Mouse (Mus musculus) G1E (cell line): Measurements from ENCODE around the gene Ralgapa2. TPM values are rescaled to one million over a fixed set of nuclear protein-coding genes. Genes with fewer than 3 reads are reported as not detected.
"Not testable (repeated sequence)": the region's sequence is repeated elsewhere in the genome, so short reads cannot be mapped to it uniquely, and the experiment has no call there.

Source experiments
- ATAC-seq: 2 replicates; pipeline ENCODE4 v1.8.0; 2016; ENCODE audit warnings: mild to moderate bottlenecking; ENCODE audit not compliant: insufficient number of reproducible peaks, poor library complexity, low FRiP score, severe bottlenecking; ENCODE audit errors: extremely low read depth
- DNase-seq: peaks from one replicate; pipeline ENCODE4 v3.0.0; 2012; ENCODE audit warnings: low spot score
- H3K27me3 ChIP-seq: 2 replicates; pipeline ENCODE4 v1.6.1; 2012; ENCODE audit warnings: mild to moderate bottlenecking, low read length, inconsistent platforms; ENCODE audit not compliant: insufficient read depth
- H3K36me3 ChIP-seq: replicated peaks from 2 replicates; pipeline ENCODE3; 2012; ENCODE audit warnings: mild to moderate bottlenecking, inconsistent platforms
- H3K4me1 ChIP-seq: 2 replicates; pipeline ENCODE4 v1.6.1; 2012; ENCODE audit warnings: low read depth, low read length, inconsistent platforms, mixed read lengths; ENCODE audit not compliant: insufficient read depth
- H3K4me3 ChIP-seq: 2 replicates; pipeline ENCODE4 v1.5.1; 2012; ENCODE audit warnings: low read depth, mild to moderate bottlenecking, inconsistent platforms, low read length, moderate library complexity, mixed read lengths
- H3K9me3 ChIP-seq: replicated peaks from 2 replicates; pipeline ENCODE4 v1.6.1; 2012; ENCODE audit warnings: inconsistent platforms
- CTCF ChIP-seq: IDR thresholded peaks from 2 replicates; pipeline ENCODE4 v1.5.1; 2012; ENCODE audit warnings: low read depth, low read length, inconsistent platforms, mixed read lengths
- GATA1 ChIP-seq: IDR thresholded peaks from 2 replicates; pipeline ENCODE4 v1.6.1; 2012; ENCODE audit warnings: borderline replicate concordance, low read length, inconsistent platforms, mixed read lengths
- GATA2 ChIP-seq: IDR thresholded peaks from 2 replicates; pipeline ENCODE4 v1.6.1; 2012; ENCODE audit warnings: low read depth, low read length, inconsistent platforms, borderline replicate concordance
- POLR2AphosphoS5 ChIP-seq: IDR thresholded peaks from 2 replicates; pipeline ENCODE4 v1.6.1; 2012; ENCODE audit warnings: low read depth, low read length, inconsistent platforms; ENCODE audit not compliant: insufficient replicate concordance
- TAL1 ChIP-seq: conservative IDR thresholded peaks from 2 replicates; pipeline ENCODE4 v1.6.1; 2012; ENCODE audit warnings: low read depth, low read length, inconsistent platforms, mixed read lengths
- polyA plus RNA-seq: library from polyadenylated mRNA; stranded (reverse); fragments of >175 nt; gene quantifications from 2 replicates; pipeline ENCODE4 v1.2.3, GENCODE M21; 2012
- total RNA-seq, 2 experiments: library from RNA; stranded (forward) in 1 of 2; stranded (reverse) in 1 of 2; fragments of 200-1000 nt in 1 of 2; fragments of >200 nt in 1 of 2; fragmentation: Nextera tagmentation in 1 of 2; gene quantifications; 2 replicates each; pipeline ENCODE4 v1.2.3; 2014 to 2017

Ralgapa2 gene
- total and polyA plus RNA-seq, 3 experiments = 8.2 to 25.2 (median 16.2) TPM

DNA sequence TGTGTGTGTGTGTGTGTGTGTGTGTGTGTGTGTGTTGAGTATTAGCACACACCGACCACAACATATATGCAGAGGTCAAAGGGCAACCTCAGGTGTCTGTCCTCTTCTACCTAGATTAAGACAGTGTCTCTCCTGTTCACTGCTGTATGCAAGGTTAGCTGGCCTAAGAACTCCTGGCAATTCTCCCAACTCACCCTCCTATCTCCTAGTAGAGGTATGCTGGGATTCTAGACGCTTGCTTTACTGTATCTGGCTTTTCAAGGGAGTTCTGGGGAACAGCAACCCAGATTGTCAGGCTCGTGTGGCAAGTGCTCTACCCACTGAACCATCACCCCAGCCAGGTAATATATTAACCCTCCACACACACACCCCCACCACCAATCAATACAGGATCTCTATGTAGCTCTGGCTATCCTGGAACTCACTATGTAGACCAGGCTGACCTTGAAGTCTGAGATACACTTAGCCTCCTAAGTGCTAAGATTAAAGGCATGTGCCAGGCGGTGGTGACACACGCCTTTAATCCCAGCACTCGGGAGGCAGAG, 35.6 kb downstream of the Ralgapa2 start:
- ATAC-seq (no peak), DNase-seq (no peak)
- no peaks in the 10 kb centered on the region; the same call in 1 of the 2 replicates for H3K4me1 ChIP-seq
- no peaks in the 10 kb centered on the region for H3K9me3 ChIP-seq
- no peaks in the 10 kb centered on the region for H3K27me3 ChIP-seq
- TF ChIP-seq CTCF (no peak), GATA1 (no peak), POLR2AphosphoS5 (no peak), TAL1 (no peak), GATA2 (no peak)
- no peak overlapping the region for H3K4me3 ChIP-seq
- peaks cover 35% of the 10 kb centered on the region for H3K36me3 ChIP-seq

DNA sequence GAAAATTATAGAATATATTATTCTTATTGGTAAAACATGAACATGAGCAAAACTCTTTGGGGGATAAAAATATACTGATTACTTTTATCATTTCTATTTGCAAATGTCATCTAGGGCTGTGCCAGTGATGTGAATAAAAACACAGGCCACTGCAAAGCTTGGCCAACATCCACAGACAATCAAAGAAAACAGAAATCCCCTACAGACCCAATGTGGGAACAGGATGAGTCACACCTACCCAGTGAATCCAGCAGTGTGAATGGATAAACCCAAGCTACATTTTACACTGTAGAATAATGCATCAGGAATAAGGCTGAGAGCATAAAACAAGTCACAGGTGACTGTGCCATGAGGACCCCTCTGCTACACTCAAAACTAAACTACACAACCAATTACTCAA, 36.1 kb downstream of the Ralgapa2 start:
- ATAC-seq (no peak), DNase-seq (no peak)
- H3K27me3 ChIP-seq = no peaks in the 10 kb centered on the region
- H3K4me3 ChIP-seq = no peak overlapping the region
- no peaks in the 10 kb centered on the region for H3K9me3 ChIP-seq
- H3K4me1 ChIP-seq = peaks cover 2% of the 10 kb centered on the region
- no peak for TF ChIP-seq GATA1
- no peak for TF ChIP-seq POLR2AphosphoS5
- TF ChIP-seq TAL1 = no peak
- TF ChIP-seq CTCF = no peak
- no peak for TF ChIP-seq GATA2
- peaks cover 34% of the 10 kb centered on the region for H3K36me3 ChIP-seq

DNA sequence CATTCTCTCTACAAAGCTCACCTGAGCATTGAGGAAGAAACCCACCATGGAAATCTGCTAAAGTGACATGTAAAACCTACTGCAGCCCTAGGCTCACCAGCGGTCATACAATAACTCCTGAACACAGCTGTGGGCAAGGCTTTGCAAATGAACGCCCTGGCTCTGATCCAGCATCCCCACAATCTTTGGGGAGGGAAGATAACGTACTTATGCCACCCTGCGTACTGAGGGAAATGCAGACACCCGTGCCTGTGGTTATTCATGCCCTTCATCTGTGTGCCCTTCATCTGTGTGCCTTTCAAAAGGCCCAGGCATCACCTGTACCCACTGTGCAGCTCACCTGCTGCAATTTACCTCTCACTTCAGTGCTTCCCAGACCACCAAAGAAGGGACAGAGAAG, 41.2 kb downstream of the Ralgapa2 start:
- Histone ChIP-seq H3K4me3 (no peak overlapping the region), H3K36me3 (peaks cover 13% of the 10 kb centered on the region), H3K9me3 (no peaks in the 10 kb centered on the region), H3K4me1 (peaks cover 4% of the 10 kb centered on the region), H3K27me3 (no peaks in the 10 kb centered on the region)
- TF ChIP-seq GATA1 = no peak
- no peak for TF ChIP-seq TAL1
- no peak for TF ChIP-seq CTCF
- no peak for TF ChIP-seq POLR2AphosphoS5
- TF ChIP-seq GATA2 = no peak
- DNase-seq (no peak), ATAC-seq (no peak)

DNA sequence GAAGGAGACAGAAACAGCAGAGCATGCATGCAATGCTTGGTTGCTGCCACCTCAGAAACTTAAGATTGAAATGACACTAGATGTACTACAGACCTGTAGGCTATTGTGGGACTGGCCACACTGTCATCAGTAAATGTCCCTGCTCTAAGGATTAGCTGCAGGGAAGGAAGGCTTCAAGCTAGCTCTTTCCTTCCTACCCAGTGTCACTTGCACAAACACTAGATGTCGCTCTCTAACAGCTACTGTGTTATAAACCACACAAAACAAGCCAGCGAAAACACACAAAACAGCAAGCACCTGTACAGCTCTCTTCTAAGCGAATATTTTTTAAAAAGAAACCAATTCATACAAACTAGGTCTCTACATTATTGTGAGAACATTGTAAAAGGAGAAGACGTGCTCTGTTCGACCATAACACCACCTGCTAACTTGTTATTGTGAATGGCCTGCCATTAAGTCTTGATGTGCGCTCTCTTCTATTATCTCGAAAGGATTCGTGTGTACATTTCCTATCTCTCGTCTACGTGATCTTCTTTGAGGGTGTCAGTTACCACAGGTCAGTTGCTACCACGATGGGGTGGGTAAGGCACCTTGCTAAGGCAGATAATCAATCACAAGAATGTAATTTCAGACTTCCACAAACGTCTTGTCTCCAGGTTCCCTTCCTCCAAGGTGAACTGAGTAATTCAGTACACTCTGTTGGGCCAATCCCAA, 42.3 kb downstream of the Ralgapa2 start:
- H3K36me3 ChIP-seq = peaks cover 15% of the 10 kb centered on the region
- peaks cover 4% of the 10 kb centered on the region for H3K4me1 ChIP-seq
- no peak for TF ChIP-seq GATA2
- TF ChIP-seq CTCF = no peak
- no peak for TF ChIP-seq TAL1
- TF ChIP-seq GATA1 = no peak
- no peak for TF ChIP-seq POLR2AphosphoS5
- no peak for DNase-seq
- no peaks in the 10 kb centered on the region for H3K27me3 ChIP-seq
- peak; percentile 66 for ATAC-seq
- no peaks in the 10 kb centered on the region for H3K9me3 ChIP-seq
- no peak overlapping the region for H3K4me3 ChIP-seq

DNA sequence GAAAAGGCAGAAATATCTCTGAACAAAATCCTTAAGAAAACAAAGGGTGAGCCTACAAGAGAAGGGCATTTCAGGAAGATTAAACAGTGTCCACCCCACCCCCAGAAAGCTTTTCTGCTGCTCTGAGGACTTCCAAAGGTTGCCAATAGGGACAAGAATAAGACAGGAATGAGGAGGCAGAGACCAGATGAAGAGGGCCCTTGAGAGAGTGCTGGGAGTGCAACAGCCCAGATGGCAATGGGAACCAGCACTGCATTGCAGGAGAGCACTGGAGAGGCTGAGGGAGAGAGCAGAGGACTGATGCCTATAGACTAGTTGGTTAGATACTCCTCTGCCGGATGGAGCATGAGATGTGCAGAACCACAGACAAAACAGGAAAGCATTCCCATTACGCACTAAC, 43.2 kb downstream of the Ralgapa2 start:
- H3K27me3 ChIP-seq = no peaks in the 10 kb centered on the region
- DNase-seq (no peak), ATAC-seq (no peak)
- peaks cover 4% of the 10 kb centered on the region for H3K4me1 ChIP-seq
- H3K36me3 ChIP-seq = peaks cover 15% of the 10 kb centered on the region
- H3K4me3 ChIP-seq = no peak overlapping the region
- TF ChIP-seq CTCF (no peak), TAL1 (no peak), POLR2AphosphoS5 (no peak), GATA1 (no peak), GATA2 (no peak)
- H3K9me3 ChIP-seq = no peaks in the 10 kb centered on the region

DNA sequence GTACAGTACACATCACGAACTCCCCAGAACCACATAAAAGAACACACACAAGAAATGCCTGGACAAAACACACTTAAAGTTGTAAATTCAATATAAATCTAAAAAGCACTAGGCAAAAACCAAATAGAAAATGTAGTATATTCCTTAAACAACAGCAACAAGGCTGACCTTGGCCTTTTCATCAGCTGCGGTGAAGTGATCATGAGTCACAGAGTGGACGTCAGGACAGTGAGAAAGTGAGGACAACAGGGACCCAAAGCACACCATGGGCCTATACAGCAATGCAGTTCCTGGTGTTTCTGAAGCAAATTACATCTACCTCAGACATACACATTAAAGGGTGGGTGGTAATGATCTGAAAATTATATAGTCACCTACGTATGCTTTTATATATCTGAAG, 44.1 kb downstream of the Ralgapa2 start:
- no peak for DNase-seq
- peaks cover 21% of the 10 kb centered on the region for H3K36me3 ChIP-seq
- no peak overlapping the region for H3K4me3 ChIP-seq
- peaks cover 4% of the 10 kb centered on the region for H3K4me1 ChIP-seq
- ATAC-seq = no peak
- H3K27me3 ChIP-seq = no peaks in the 10 kb centered on the region
- H3K9me3 ChIP-seq = no peaks in the 10 kb centered on the region
- TF ChIP-seq GATA2 (no peak), POLR2AphosphoS5 (no peak), GATA1 (no peak), TAL1 (no peak), CTCF (no peak)

DNA sequence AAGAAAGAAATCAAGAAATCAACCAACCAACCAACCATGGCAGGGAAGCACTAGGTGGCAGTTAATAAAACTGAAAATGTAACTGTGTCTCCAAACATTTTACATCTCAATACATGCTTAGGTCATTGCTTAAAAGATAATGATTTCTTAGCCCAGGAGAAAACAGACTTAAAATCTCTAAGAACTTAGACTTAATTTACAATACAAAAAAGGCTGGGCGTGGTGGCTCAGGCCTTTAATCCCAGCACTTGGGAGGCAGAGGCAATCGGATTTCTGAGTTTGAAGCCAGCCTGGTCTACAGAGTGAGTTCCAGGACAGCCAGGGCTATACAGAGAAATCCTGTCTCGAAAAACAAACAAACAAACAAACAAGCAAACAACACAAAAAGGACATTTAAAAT, 45.3 kb downstream of the Ralgapa2 start:
- not testable (repeated sequence) for ATAC-seq, H3K4me1 ChIP-seq, H3K9me3 ChIP-seq, H3K27me3 ChIP-seq, H3K4me3 ChIP-seq, DNase-seq
- H3K36me3 ChIP-seq = peaks cover 21% of the 10 kb centered on the region
